Mouse (Mus musculus): ENCODE data around the gene Kif21b. TPM values are rescaled to one million over a fixed set of nuclear protein-coding genes. Genes with fewer than 3 reads are reported as not detected.

The Kif21b gene
- polyA plus RNA-seq, 1 experiment: 9.3 TPM

- H3K36me3 ChIP-seq (replicated peaks; ENCODE audit: low read length): peaks cover 56% of the 10 kb centered on the region
- H3K4me1 ChIP-seq: peaks cover 85% of the 10 kb centered on the region
These were observed 12.3 kb downstream of the Kif21b start for GRCm38 (mm10) chr1:136143514-136143913.

GRCm38 (mm10) chr1:136149702-136150101, 18.5 kb downstream of the Kif21b start:
- H3K4me1 ChIP-seq: peaks cover 32% of the 10 kb centered on the region
- no peaks in the 10 kb centered on the region for H3K27me3 ChIP-seq (replicated peaks)
- TF ChIP-seq FLI1 (IDR thresholded peaks at IDR 0.05; ENCODE audit: low read length): no peak
- TF ChIP-seq GATA1 (IDR thresholded peaks at IDR 0.05; ENCODE audit: borderline replicate concordance, low read length): no peak
- H3K36me3 ChIP-seq (replicated peaks; ENCODE audit: low read length): peaks cover 97% of the 10 kb centered on the region
- no peak overlapping the region for H3K4me3 ChIP-seq (replicated peaks)
- H3K9me3 ChIP-seq: no peaks in the 10 kb centered on the region

More at GRCm38 (mm10) chr1:136143514-136143913, 12.3 kb downstream of the Kif21b start:
- no peak for TF ChIP-seq FLI1 (IDR thresholded peaks at IDR 0.05; ENCODE audit: low read length)
- TF ChIP-seq GATA1 (IDR thresholded peaks at IDR 0.05; ENCODE audit: borderline replicate concordance, low read length): no peak
- Histone ChIP-seq H3K9me3 (no peaks in the 10 kb centered on the region), H3K4me3 (replicated peaks) (no peak overlapping the region), H3K27me3 (replicated peaks) (no peaks in the 10 kb centered on the region)

- H3K4me1 ChIP-seq: peaks cover 15% of the 10 kb centered on the region
- H3K27me3 ChIP-seq (replicated peaks): no peaks in the 10 kb centered on the region
- peaks cover 99% of the 10 kb centered on the region for H3K36me3 ChIP-seq (replicated peaks; ENCODE audit: low read length)
- no peak overlapping the region for H3K4me3 ChIP-seq (replicated peaks)
- TF ChIP-seq FLI1 (IDR thresholded peaks at IDR 0.05; ENCODE audit: low read length) (no peak), GATA1 (IDR thresholded peaks at IDR 0.05; ENCODE audit: borderline replicate concordance, low read length) (no peak)
- H3K9me3 ChIP-seq: no peaks in the 10 kb centered on the region
These were observed 20.2 kb downstream of the Kif21b start for GRCm38 (mm10) chr1:136151371-136151770.

- no peak overlapping the region for H3K4me3 ChIP-seq (replicated peaks)
- no peak for TF ChIP-seq GATA1 (IDR thresholded peaks at IDR 0.05; ENCODE audit: borderline replicate concordance, low read length)
- TF ChIP-seq FLI1 (IDR thresholded peaks at IDR 0.05; ENCODE audit: low read length): no peak
- no peaks in the 10 kb centered on the region for H3K27me3 ChIP-seq (replicated peaks)
- no peaks in the 10 kb centered on the region; the same call in 1 of the 2 replicates for H3K4me1 ChIP-seq
- no peaks in the 10 kb centered on the region for H3K9me3 ChIP-seq
- peaks cover 98% of the 10 kb centered on the region for H3K36me3 ChIP-seq (replicated peaks; ENCODE audit: low read length)
These were observed 25.1 kb downstream of the Kif21b start for GRCm38 (mm10) chr1:136156304-136156703.

- Histone ChIP-seq H3K36me3 (replicated peaks; ENCODE audit: low read length) (peaks cover 98% of the 10 kb centered on the region), H3K27me3 (replicated peaks) (no peaks in the 10 kb centered on the region), H3K4me3 (replicated peaks) (no peak overlapping the region), H3K4me1 (no peaks in the 10 kb centered on the region; the same call in 1 of the 2 replicates), H3K9me3 (no peaks in the 10 kb centered on the region)
- TF ChIP-seq FLI1 (IDR thresholded peaks at IDR 0.05; ENCODE audit: low read length) (no peak), GATA1 (IDR thresholded peaks at IDR 0.05; ENCODE audit: borderline replicate concordance, low read length) (no peak)
These were observed 25.8 kb downstream of the Kif21b start for GRCm38 (mm10) chr1:136156951-136157350.

GRCm38 (mm10) chr1:136159830-136160229, 28.6 kb downstream of the Kif21b start:
- TF ChIP-seq FLI1 (IDR thresholded peaks at IDR 0.05; ENCODE audit: low read length) (no peak), GATA1 (IDR thresholded peaks at IDR 0.05; ENCODE audit: borderline replicate concordance, low read length) (no peak)
- H3K9me3 ChIP-seq: no peaks in the 10 kb centered on the region
- H3K4me1 ChIP-seq: no peaks in the 10 kb centered on the region; the same call in 1 of the 2 replicates
- H3K27me3 ChIP-seq (replicated peaks): no peaks in the 10 kb centered on the region
- peaks cover 98% of the 10 kb centered on the region for H3K36me3 ChIP-seq (replicated peaks; ENCODE audit: low read length)
- no peak overlapping the region for H3K4me3 ChIP-seq (replicated peaks)

- no peaks in the 10 kb centered on the region for H3K9me3 ChIP-seq
- no peak for TF ChIP-seq GATA1 (IDR thresholded peaks at IDR 0.05; ENCODE audit: borderline replicate concordance, low read length)
- TF ChIP-seq FLI1 (IDR thresholded peaks at IDR 0.05; ENCODE audit: low read length): no peak
- H3K36me3 ChIP-seq (replicated peaks; ENCODE audit: low read length): peaks cover 98% of the 10 kb centered on the region
- H3K4me1 ChIP-seq: no peaks in the 10 kb centered on the region; the same call in 1 of the 2 replicates
- no peak overlapping the region for H3K4me3 ChIP-seq (replicated peaks)
- no peaks in the 10 kb centered on the region for H3K27me3 ChIP-seq (replicated peaks)
These were observed 29.1 kb downstream of the Kif21b start for GRCm38 (mm10) chr1:136160297-136160696.

- Histone ChIP-seq H3K4me1 (no peaks in the 10 kb centered on the region; the same call in 1 of the 2 replicates), H3K9me3 (no peaks in the 10 kb centered on the region), H3K36me3 (replicated peaks; ENCODE audit: low read length) (peaks cover 98% of the 10 kb centered on the region), H3K4me3 (replicated peaks) (no peak overlapping the region), H3K27me3 (replicated peaks) (no peaks in the 10 kb centered on the region)
- no peak for TF ChIP-seq GATA1 (IDR thresholded peaks at IDR 0.05; ENCODE audit: borderline replicate concordance, low read length)
- TF ChIP-seq FLI1 (IDR thresholded peaks at IDR 0.05; ENCODE audit: low read length): no peak
These were observed 29.7 kb downstream of the Kif21b start for GRCm38 (mm10) chr1:136160930-136161329.

- Histone ChIP-seq H3K27me3 (replicated peaks) (no peaks in the 10 kb centered on the region), H3K9me3 (no peaks in the 10 kb centered on the region), H3K4me1 (no peaks in the 10 kb centered on the region; the same call in 1 of the 2 replicates), H3K4me3 (replicated peaks) (no peak overlapping the region), H3K36me3 (replicated peaks; ENCODE audit: low read length) (peaks cover 98% of the 10 kb centered on the region)
- TF ChIP-seq FLI1 (IDR thresholded peaks at IDR 0.05; ENCODE audit: low read length) (no peak), GATA1 (IDR thresholded peaks at IDR 0.05; ENCODE audit: borderline replicate concordance, low read length) (no peak)
These were observed 30.2 kb downstream of the Kif21b start for GRCm38 (mm10) chr1:136161333-136161921.

- Histone ChIP-seq H3K36me3 (replicated peaks; ENCODE audit: low read length) (peaks cover 99% of the 10 kb centered on the region), H3K9me3 (no peaks in the 10 kb centered on the region), H3K4me3 (replicated peaks) (no peak overlapping the region), H3K27me3 (replicated peaks) (no peaks in the 10 kb centered on the region), H3K4me1 (peaks cover 8% of the 10 kb centered on the region; the same call in 1 of the 2 replicates)
- TF ChIP-seq GATA1 (IDR thresholded peaks at IDR 0.05; ENCODE audit: borderline replicate concordance, low read length) (no peak), FLI1 (IDR thresholded peaks at IDR 0.05; ENCODE audit: low read length) (no peak)
These were observed 34.2 kb downstream of the Kif21b start for GRCm38 (mm10) chr1:136165436-136165835.
